Mouse (Mus musculus) neural tube, embryonic 14.5 days (tissue): ENCODE measurements around the gene Mcfd2. TPM values are rescaled to one million over a fixed set of nuclear protein-coding genes. Genes with fewer than 3 reads are reported as not detected.

Experiments used
- ATAC-seq: fragments of 200-750 bp; cut with Nextera tagmentation; 2 replicates; pipeline ENCODE4 v1.8.0; 2017; ENCODE audit warnings: low read depth, mild to moderate bottlenecking, moderate TSS enrichment, moderate library complexity
- H3K27ac ChIP-seq: fragments of 300-500 bp; sonication (generic); 2 replicates; pipeline ENCODE4 v1.5.1; 2014; ENCODE audit warnings: low read depth, mild to moderate bottlenecking, control low read depth, low read length, moderate library complexity, mixed read lengths
- H3K27me3 ChIP-seq: fragments of 300-500 bp; sonication (generic); 2 replicates; pipeline ENCODE4 v1.6.1; 2014; ENCODE audit warnings: low read length; ENCODE audit not compliant: control insufficient read depth, insufficient read depth
- H3K36me3 ChIP-seq: fragments of 300-500 bp; sonication (generic); 2 replicates; pipeline ENCODE4 v1.6.1; 2014; ENCODE audit warnings: low read length, mixed read lengths; ENCODE audit not compliant: control insufficient read depth, insufficient read depth
- H3K4me1 ChIP-seq: fragments of 300-500 bp; sonication (generic); 2 replicates; pipeline ENCODE4 v1.6.1; 2014; ENCODE audit warnings: low read length; ENCODE audit not compliant: control insufficient read depth, insufficient read depth
- H3K4me2 ChIP-seq: fragments of 300-500 bp; sonication (generic); 2 replicates; pipeline ENCODE4 v1.6.1; 2014; ENCODE audit warnings: mild to moderate bottlenecking, low read depth, low read length, control low read depth
- H3K4me3 ChIP-seq: fragments of 300-500 bp; sonication (generic); 2 replicates; pipeline ENCODE4 v1.5.1; 2014; ENCODE audit warnings: low read depth, low read length, control low read depth, mixed read lengths
- H3K9ac ChIP-seq: fragments of 300-500 bp; sonication (generic); replicated peaks from 2 replicates; pipeline ENCODE4 v1.6.1; 2014; ENCODE audit warnings: low read depth, mild to moderate bottlenecking, control low read depth, low read length, mixed read lengths
- H3K9me3 ChIP-seq: fragments of 300-500 bp; sonication (generic); 2 replicates; pipeline ENCODE4 v1.6.1; 2016; ENCODE audit warnings: low read length; ENCODE audit not compliant: control insufficient read depth
- WGBS: fragments of 180-500 bp; shearing (Covaris S2); extraction: QIAGEN DNeasy Blood & Tissue Kit; methylation state at CpG from one replicate; pipeline ENCODE4 v1.1.7; 2014; 5-methylcytosine and 5-hydroxymethylcytosine counted together
- polyA plus RNA-seq: library from polyadenylated mRNA; unstranded; fragments of >200 nt; fragmentation: Nextera tagmentation; extraction: Ambion mirVana; gene quantifications from 2 replicates; pipeline ENCODE4 v1.2.1, GENCODE M21; 2014

Gene Mcfd2
- polyA plus RNA-seq, 1 experiment from 2014 or later, result 38.3 TPM

- Histone ChIP-seq H3K4me2 (peak overlapping the region; percentile 91), H3K9me3 (no peaks in the 10 kb centered on the region), H3K36me3 (no peaks in the 10 kb centered on the region), H3K4me3 (peak overlapping the region; percentile 71), H3K4me1 (peaks cover 10% of the 10 kb centered on the region; the same call in 1 of the 2 replicates), H3K9ac (peak overlapping the region; percentile 80; the same call in 1 of the 2 replicates), H3K27me3 (peaks cover 6% of the 10 kb centered on the region; the same call in 1 of the 2 replicates), H3K27ac (no peak overlapping the region)
- WGBS, result 3% methylated on average over 21 of the region's 21 CpGs
- ATAC-seq, result no peak
These were observed 18.2 kb upstream of the Mcfd2 start for GRCm38 (mm10) chr17:87283755-87284481.

- WGBS, result under 1% methylated on average over 56 of the region's 56 CpGs
- H3K4me3 ChIP-seq, result peak overlapping the region; percentile 71
These were observed 17.5 kb upstream of the Mcfd2 start for GRCm38 (mm10) chr17:87283055-87283754.

GRCm38 (mm10) chr17:87282706-87283053 lies 16.9 kb upstream of the Mcfd2 start, which contains the start of gene Ttc7:
Gene Ttc7, plus strand, starts transcription at chr17:87282886.
- 0% methylated on average over 28 of the region's 38 CpGs for WGBS
- H3K4me2 ChIP-seq, result peak within 1 kb of the TSS; percentile 91
- H3K9me3 ChIP-seq, result no peaks in the 10 kb centered on the region
- ATAC-seq, result peak; percentile 93
- H3K9ac ChIP-seq, result peak within 1 kb of the TSS; percentile 80
- peak within 1 kb of the TSS; percentile 71 for H3K4me3 ChIP-seq
- no peaks in the 10 kb centered on the region for H3K36me3 ChIP-seq
- H3K4me1 ChIP-seq, result peaks cover 10% of the 10 kb centered on the region; the same call in 1 of the 2 replicates
- H3K27ac ChIP-seq, result peak within 1 kb of the TSS; percentile 81
- peaks cover 6% of the 10 kb centered on the region; the same call in 1 of the 2 replicates for H3K27me3 ChIP-seq

More at GRCm38 (mm10) chr17:87283055-87283754, 17.5 kb upstream of the Mcfd2 start:
- H3K4me2 ChIP-seq, result peak overlapping the region; percentile 91
- peaks cover 6% of the 10 kb centered on the region; the same call in 1 of the 2 replicates for H3K27me3 ChIP-seq
- no peaks in the 10 kb centered on the region for H3K9me3 ChIP-seq
- no peaks in the 10 kb centered on the region for H3K36me3 ChIP-seq
- H3K4me1 ChIP-seq, result peaks cover 10% of the 10 kb centered on the region; the same call in 1 of the 2 replicates
- peak overlapping the region; percentile 81 for H3K27ac ChIP-seq
- peak overlapping the region; percentile 80 for H3K9ac ChIP-seq
- ATAC-seq, result peak; percentile 74

GRCm38 (mm10) chr17:87282007-87282705 lies 16.4 kb upstream of the Mcfd2 start:
- peak overlapping the region; percentile 80 for H3K9ac ChIP-seq
- WGBS, result under 1% methylated on average over 40 of the region's 44 CpGs

GRCm38 (mm10) chr17:87275363-87276341 lies 9.9 kb upstream of the Mcfd2 start:
- no peak overlapping the region for H3K27ac ChIP-seq

More at GRCm38 (mm10) chr17:87282007-87282705, 16.4 kb upstream of the Mcfd2 start:
- Histone ChIP-seq H3K9me3 (no peaks in the 10 kb centered on the region), H3K36me3 (no peaks in the 10 kb centered on the region), H3K4me2 (peak overlapping the region; percentile 91), H3K4me3 (peak overlapping the region; percentile 71), H3K27me3 (peaks cover 6% of the 10 kb centered on the region; the same call in 1 of the 2 replicates), H3K4me1 (peaks cover 10% of the 10 kb centered on the region; the same call in 1 of the 2 replicates), H3K27ac (peak overlapping the region; percentile 81)
- peak; percentile 78 for ATAC-seq

GRCm38 (mm10) chr17:87269454-87269853 lies 3.7 kb upstream of the Mcfd2 start:
- Histone ChIP-seq H3K9ac (no peak overlapping the region), H3K27me3 (no peaks in the 10 kb centered on the region), H3K4me1 (peaks cover 9% of the 10 kb centered on the region), H3K36me3 (no peaks in the 10 kb centered on the region), H3K9me3 (no peaks in the 10 kb centered on the region), H3K4me2 (no peak overlapping the region; the same call in 1 of the 2 replicates), H3K27ac (no peak overlapping the region), H3K4me3 (no peak overlapping the region)
- no peak for ATAC-seq
- WGBS, result 42% methylated on average over 6 of the region's 6 CpGs

More at GRCm38 (mm10) chr17:87275363-87276341, 9.9 kb upstream of the Mcfd2 start:
- Histone ChIP-seq H3K9ac (no peak overlapping the region), H3K4me1 (no peaks in the 10 kb centered on the region), H3K9me3 (no peaks in the 10 kb centered on the region), H3K27me3 (no peaks in the 10 kb centered on the region), H3K36me3 (no peaks in the 10 kb centered on the region), H3K4me3 (no peak overlapping the region), H3K4me2 (no peak overlapping the region)
- no peak for ATAC-seq
- 61% methylated on average over 15 of the region's 15 CpGs for WGBS

GRCm38 (mm10) chr17:87264927-87265791 lies 576 bp downstream of the Mcfd2 start:
- 0 out of 2 replicates have a peak, but pooled peaks cover 3% of the 10 kb centered on the region for H3K36me3 ChIP-seq
- WGBS, result 8% methylated on average over 28 of the region's 28 CpGs

More at GRCm38 (mm10) chr17:87264927-87265791, 576 bp downstream of the Mcfd2 start:
- peak overlapping the region; percentile 89 for H3K4me3 ChIP-seq
- H3K9me3 ChIP-seq, result no peaks in the 10 kb centered on the region
- peak overlapping the region; percentile 95 for H3K9ac ChIP-seq
- peak overlapping the region; percentile 78 for H3K4me2 ChIP-seq
- H3K4me1 ChIP-seq, result peaks cover 12% of the 10 kb centered on the region
- ATAC-seq, result peak; percentile 85
- H3K27me3 ChIP-seq, result no peaks in the 10 kb centered on the region
- peak overlapping the region; percentile 61; the same call in 1 of the 2 replicates for H3K27ac ChIP-seq
